Mouse (Mus musculus): ENCODE measurements around the gene Nufip2. TPM values are rescaled to one million over a fixed set of nuclear protein-coding genes. Genes with fewer than 3 reads are reported as not detected.
A peak's percentile ranks its signal among the peaks of the same experiment; 100 is the strongest.
"Not testable (repeated sequence)": the region's sequence is repeated elsewhere in the genome, so short reads cannot be mapped to it uniquely, and the experiment has no call there.

Gene Nufip2
- 3.8 and 3.9 TPM in 2 replicates for polyA plus RNA-seq (2015; fragmentation: Nextera tagmentation; extraction: Ambion mirVana)

DNA sequence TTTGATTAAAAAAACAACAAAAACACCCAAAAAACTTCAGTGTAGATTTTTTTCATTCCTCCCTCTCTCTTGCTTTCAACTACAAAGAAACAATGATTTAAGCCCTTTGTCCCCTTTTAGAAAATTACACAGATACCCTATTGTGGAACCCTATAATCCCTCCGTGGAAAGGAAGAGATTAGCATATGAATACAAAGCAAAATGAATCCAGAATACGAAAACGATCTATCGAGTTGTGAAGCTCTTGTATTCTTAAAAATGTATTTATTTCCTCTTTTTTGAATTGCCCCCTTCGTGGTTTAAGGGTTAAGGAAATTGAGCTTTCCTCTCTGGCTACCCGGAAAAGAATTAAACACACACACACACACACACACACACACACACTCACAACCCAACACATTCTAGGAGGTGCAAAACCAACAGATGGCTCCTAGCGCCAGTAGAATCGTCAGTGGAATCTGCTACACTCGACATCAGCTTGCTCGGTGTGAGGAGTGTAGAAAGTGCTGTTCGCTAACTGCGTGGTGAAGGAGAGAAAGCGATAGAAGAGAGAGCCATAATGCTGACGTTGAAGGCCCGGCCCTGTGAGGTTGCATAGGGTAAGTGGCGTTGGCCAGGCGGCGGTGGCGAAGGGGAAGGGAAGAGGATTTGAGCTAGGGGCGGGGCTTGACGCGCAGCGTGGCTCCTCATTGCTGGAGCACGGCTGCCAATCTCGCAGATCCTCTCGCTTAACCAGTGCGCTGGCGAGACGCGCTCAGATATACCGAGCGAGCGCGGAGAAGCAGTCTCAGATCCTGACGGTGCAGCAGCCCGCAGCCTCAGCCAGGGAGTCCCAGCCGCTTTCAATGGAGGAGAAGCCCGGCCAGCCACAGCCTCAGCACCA is at the start of gene Nufip2:
TSS of gene Nufip2 (plus strand) at position 773 of the 883 bp plus-strand sequence.
- Histone ChIP-seq H3K27me3 (no peaks in the 10 kb centered on the region), H3K36me3 (no peaks in the 10 kb centered on the region), H3K27ac (replicated peaks) (peak within 1 kb of the TSS; percentile 97), H3K9me3 (no peaks in the 10 kb centered on the region), H3K4me2 (replicated peaks) (peak within 1 kb of the TSS; percentile 50), H3K4me3 (peak within 1 kb of the TSS; percentile 87), H3K9ac (replicated peaks) (peak within 1 kb of the TSS; percentile 86), H3K4me1 (peaks cover 21% of the 10 kb centered on the region)
- peak; percentile 99 for ATAC-seq (replicated peaks)
- under 1% methylated on average over 38 of the region's 38 CpGs for WGBS

DNA sequence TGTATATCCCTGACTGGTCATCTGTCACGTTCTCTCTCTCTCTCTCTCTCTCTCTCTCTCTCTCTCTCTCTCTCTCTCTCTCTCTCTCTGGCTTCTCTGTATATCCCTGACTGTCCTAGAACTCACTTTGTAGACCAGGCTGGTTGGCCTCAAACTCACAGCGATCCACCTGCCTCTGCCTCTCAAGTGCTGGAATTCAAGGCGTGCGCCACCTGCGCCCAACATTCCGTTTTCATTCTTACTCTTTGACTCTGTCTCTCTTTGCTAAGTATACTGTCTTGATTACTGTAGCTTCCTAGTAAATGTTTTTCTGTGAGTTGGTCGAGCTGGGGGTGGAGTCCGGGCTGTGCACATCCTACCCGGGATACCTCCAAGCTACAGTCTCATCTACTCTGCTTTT is 44.6 kb upstream of the Nufip2 start:
- H3K9me3 ChIP-seq: no peaks in the 10 kb centered on the region
- 88% methylated on average over 9 of the region's 9 CpGs for WGBS
- H3K36me3 ChIP-seq: no peaks in the 10 kb centered on the region

DNA sequence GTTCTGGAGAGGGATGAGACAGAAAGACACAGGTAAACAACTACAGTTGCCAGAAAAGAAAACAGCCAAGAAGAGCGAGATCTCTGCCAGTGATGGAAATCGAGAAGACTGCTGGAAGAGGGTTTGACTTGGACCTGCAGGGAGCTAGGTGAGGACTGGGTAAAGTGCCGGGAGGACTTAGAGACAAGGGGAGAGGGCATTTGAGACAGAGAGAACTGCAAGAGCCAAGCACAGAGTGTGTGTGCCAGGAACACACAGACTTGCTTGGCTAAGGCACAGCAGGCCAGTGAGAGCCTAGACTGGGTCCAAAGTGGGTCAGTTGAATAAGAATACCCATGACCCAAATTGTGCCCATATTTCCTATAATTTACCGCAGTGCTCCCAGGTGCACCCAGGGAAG is 40.5 kb upstream of the Nufip2 start:
- Histone ChIP-seq H3K4me3 (no peak overlapping the region), H3K4me1 (no peaks in the 10 kb centered on the region), H3K27me3 (no peaks in the 10 kb centered on the region), H3K27ac (replicated peaks) (no peak overlapping the region), H3K9ac (replicated peaks) (no peak overlapping the region), H3K36me3 (no peaks in the 10 kb centered on the region), H3K4me2 (replicated peaks) (no peak overlapping the region), H3K9me3 (no peaks in the 10 kb centered on the region)
- 87% methylated on average over 4 of the region's 4 CpGs for WGBS
- no peak for ATAC-seq (replicated peaks)

More for the DNA sequence above, 44.6 kb upstream of the Nufip2 start:
- H3K27me3 ChIP-seq: no peaks in the 10 kb centered on the region
- H3K4me3 ChIP-seq: no peak overlapping the region
- H3K9ac ChIP-seq (replicated peaks): no peak overlapping the region
- no peak overlapping the region for H3K4me2 ChIP-seq (replicated peaks)
- no peaks in the 10 kb centered on the region for H3K4me1 ChIP-seq
- no peak for ATAC-seq (replicated peaks)
- H3K27ac ChIP-seq (replicated peaks): no peak overlapping the region

DNA sequence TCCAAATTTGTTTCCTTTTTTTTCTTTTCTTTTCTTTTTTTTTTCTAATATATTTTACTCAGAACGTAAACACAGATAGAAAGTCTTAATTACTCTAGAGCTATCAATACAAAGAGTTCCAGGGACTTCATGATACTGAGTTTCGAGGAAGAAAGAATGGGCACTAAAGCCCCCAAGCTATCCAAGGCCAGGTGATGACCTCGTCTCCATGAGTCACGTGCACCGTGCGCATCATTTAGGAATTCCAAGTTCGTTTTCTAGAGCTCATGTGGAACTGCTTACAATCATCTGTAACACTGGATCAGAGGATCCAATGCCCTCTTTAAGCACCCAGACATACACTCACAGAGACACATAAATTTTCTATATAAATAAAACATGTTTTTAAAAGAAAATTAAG is 37.1 kb upstream of the Nufip2 start:
- Histone ChIP-seq H3K9ac (replicated peaks) (no peak overlapping the region), H3K36me3 (no peaks in the 10 kb centered on the region), H3K27ac (replicated peaks) (no peak overlapping the region), H3K27me3 (no peaks in the 10 kb centered on the region), H3K4me1 (no peaks in the 10 kb centered on the region), H3K4me2 (replicated peaks) (no peak overlapping the region), H3K4me3 (no peak overlapping the region), H3K9me3 (no peaks in the 10 kb centered on the region)
- no peak for ATAC-seq (replicated peaks)
- WGBS: 72% methylated on average over 7 of the region's 7 CpGs

DNA sequence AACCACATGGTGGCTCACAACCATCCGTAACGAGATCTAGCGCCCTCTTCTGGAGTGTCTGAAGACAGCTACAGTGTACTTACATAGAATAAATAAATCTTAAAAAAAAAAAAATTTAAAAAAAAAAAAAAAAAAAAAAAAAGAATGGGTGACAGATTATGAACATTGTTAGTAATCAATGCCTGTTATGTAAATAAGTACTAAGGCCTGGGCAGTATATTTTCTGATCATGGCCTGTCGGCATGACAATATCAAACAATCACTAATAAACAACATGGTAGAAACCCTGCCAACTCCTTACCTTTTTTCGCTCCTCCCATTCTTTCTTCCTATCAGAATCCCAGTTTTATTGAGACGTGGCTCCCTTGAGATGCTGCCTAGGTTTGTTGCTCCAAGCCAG is 33.5 kb upstream of the Nufip2 start:
- no peak overlapping the region for H3K4me2 ChIP-seq (replicated peaks)
- no peak for ATAC-seq (replicated peaks)
- H3K9me3 ChIP-seq: no peaks in the 10 kb centered on the region
- no peak overlapping the region for H3K27ac ChIP-seq (replicated peaks)
- H3K9ac ChIP-seq (replicated peaks): no peak overlapping the region
- 64% methylated on average over 6 of the region's 6 CpGs for WGBS
- no peaks in the 10 kb centered on the region for H3K4me1 ChIP-seq
- H3K27me3 ChIP-seq: no peaks in the 10 kb centered on the region
- no peaks in the 10 kb centered on the region for H3K36me3 ChIP-seq
- no peak overlapping the region for H3K4me3 ChIP-seq

DNA sequence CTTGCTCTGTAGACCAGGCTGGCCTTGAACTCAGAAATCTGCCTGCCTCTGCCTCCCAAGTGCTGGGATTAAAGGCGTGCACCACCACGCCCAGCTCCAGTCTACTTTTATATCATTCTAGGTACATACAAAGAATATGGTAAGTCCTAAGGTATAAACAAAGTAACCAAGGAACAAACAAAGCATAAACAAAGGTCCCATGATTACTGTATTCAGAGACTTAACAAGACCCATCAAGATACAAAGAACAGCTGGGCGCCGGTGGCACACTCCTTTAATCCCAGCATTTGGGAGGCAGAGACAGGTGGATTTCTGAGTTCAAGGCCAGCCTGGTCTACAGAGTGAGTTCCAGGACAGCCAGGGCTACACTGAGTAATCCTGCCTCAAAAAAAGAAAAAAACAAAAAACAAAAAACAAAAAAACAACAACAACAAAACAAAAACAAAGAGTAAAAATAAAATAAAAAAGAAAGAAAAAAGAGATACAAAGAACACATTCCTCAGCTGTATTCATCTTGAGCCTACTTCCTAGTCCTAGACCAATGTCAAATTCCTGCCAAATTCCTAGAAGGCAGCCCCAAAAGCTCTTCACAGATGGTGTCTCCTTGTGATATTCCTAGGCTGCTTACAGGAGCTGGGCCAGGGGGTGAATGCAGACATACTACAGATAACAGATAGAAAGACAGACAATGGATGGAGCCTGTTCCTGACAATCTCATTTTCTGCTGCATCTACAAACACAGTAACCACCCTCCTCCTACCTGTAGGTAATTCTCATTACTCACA is 32.4 kb upstream of the Nufip2 start:
- not testable (repeated sequence) for H3K27ac ChIP-seq (replicated peaks); H3K4me1 ChIP-seq; H3K9me3 ChIP-seq; H3K36me3 ChIP-seq; H3K4me3 ChIP-seq; H3K27me3 ChIP-seq; H3K9ac ChIP-seq (replicated peaks); ATAC-seq (replicated peaks); H3K4me2 ChIP-seq (replicated peaks)
- 93% methylated on average over 4 of the region's 4 CpGs for WGBS

DNA sequence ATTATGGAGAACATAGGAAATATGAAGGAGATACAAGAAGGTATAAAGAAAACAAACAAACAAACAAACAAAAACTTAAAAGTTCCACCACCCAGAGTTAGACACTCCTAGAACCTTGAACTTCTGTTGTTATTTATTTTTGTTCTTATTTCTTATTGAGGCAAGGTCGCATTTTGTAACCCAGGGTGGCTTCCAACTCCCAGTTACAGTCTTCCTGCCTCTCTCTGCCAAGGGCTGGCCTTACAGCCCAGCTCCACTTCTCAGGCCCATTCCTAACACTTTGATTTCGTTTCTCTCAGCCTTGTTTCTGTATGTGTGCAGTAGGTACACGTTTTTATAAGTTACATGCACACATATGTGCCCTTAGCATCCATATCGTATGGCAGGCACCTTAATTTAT is 26.0 kb upstream of the Nufip2 start:
- ATAC-seq (replicated peaks): no peak

DNA sequence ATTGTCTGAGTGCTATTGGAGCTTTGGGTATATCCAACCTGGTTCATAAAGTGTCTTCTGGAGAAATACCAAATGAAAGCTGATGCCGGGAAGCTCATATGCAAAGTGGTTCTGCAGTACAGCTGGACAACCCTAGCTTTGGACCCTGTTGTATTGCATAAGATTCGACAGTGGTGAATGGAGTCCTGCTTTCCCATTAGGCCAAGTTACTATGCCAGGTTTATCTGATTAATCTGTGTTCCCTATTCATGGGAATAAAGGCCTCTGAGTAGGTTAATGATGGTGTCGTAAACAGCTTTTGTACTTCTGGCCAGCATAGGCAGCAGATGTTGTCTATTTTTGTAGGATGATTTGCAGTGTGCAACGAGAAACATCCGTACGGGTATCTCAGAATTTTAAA is 22.3 kb upstream of the Nufip2 start:
- H3K9ac ChIP-seq (replicated peaks): no peak overlapping the region
- H3K4me3 ChIP-seq: no peak overlapping the region
- no peaks in the 10 kb centered on the region for H3K9me3 ChIP-seq
- WGBS: 60% methylated on average over 6 of the region's 6 CpGs
- H3K36me3 ChIP-seq: no peaks in the 10 kb centered on the region
- no peak for ATAC-seq (replicated peaks)
- no peak overlapping the region for H3K4me2 ChIP-seq (replicated peaks)
- H3K4me1 ChIP-seq: no peaks in the 10 kb centered on the region
- H3K27me3 ChIP-seq: no peaks in the 10 kb centered on the region
- no peak overlapping the region for H3K27ac ChIP-seq (replicated peaks)

More for the DNA sequence above, 26.0 kb upstream of the Nufip2 start:
- Histone ChIP-seq H3K27ac (replicated peaks) (no peak overlapping the region), H3K9ac (replicated peaks) (no peak overlapping the region), H3K9me3 (no peaks in the 10 kb centered on the region), H3K4me1 (no peaks in the 10 kb centered on the region), H3K36me3 (no peaks in the 10 kb centered on the region), H3K4me2 (replicated peaks) (no peak overlapping the region), H3K27me3 (no peaks in the 10 kb centered on the region), H3K4me3 (no peak overlapping the region)
- WGBS: 65% methylated on average over 4 of the region's 4 CpGs

DNA sequence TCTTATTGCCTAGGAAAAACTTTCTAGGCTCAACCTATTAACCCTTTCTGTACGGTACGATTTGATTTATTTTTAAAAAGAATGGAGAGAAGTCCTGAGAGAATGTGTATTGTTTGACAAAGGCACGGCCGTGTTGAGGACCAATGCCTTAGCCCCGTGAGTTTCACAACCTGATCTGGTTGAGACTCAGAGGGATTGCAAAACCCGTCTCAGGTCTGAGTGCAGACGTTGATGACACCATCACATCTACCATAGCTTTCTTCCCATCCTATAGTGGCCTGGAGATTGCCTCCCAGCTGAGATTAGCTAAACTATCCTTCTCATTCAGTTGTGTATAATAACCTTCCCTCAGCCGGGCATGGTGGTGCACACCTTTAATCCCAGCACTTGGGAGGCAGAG is 21.9 kb upstream of the Nufip2 start:
- no peak for ATAC-seq (replicated peaks)
- Histone ChIP-seq H3K36me3 (no peaks in the 10 kb centered on the region), H3K4me3 (no peak overlapping the region), H3K9me3 (no peaks in the 10 kb centered on the region), H3K27ac (replicated peaks) (no peak overlapping the region), H3K4me1 (no peaks in the 10 kb centered on the region), H3K9ac (replicated peaks) (no peak overlapping the region), H3K4me2 (replicated peaks) (no peak overlapping the region), H3K27me3 (no peaks in the 10 kb centered on the region)
- 89% methylated on average over 8 of the region's 8 CpGs for WGBS

DNA sequence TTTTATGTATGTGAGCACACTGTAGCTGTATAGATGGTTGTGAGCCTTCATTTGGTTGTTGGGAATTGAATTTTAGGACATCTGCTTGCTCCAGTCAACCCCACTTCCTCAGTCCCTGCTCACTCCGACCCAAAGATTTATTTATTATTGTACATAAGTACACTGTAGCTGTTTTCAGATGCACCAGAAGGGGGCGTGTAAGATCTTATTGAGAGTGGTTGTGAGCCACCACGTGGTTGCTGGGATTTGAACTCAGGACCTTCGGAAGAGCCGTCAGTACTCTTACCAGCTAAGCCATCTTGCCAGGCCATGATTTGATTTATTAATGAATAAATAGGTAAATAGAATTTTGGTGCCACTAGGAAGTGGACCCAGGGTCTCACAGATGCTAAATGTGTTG is 20.6 kb upstream of the Nufip2 start:
- H3K4me2 ChIP-seq (replicated peaks); H3K9me3 ChIP-seq; H3K36me3 ChIP-seq; H3K9ac ChIP-seq (replicated peaks); ATAC-seq (replicated peaks); H3K4me1 ChIP-seq; H3K27ac ChIP-seq (replicated peaks); H3K27me3 ChIP-seq; H3K4me3 ChIP-seq: not testable (repeated sequence)
- WGBS: 82% methylated on average over 5 of the region's 5 CpGs

DNA sequence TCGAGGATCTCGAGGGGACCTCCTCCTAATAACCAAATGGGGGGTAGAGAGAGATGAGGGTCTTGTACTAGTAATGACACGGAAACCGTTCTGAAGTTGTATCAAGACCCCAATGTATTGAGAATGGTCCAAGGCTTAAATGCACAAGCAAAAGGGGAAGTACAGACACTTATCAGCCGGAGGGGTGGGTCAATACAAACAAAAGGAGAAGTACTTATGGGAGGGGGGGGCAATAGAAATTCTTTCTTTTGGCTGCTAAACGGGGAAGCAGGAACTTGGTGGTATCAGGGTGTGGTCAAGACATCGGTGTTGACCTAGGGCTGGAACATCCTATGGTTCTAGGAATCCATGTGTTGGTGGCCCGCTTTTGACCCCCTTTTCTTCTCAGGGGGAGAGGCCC is 19.2 kb upstream of the Nufip2 start:
- WGBS: 88% methylated on average over 8 of the region's 8 CpGs
- H3K9me3 ChIP-seq; H3K4me3 ChIP-seq; H3K4me1 ChIP-seq; H3K36me3 ChIP-seq; H3K9ac ChIP-seq (replicated peaks); H3K27ac ChIP-seq (replicated peaks); H3K4me2 ChIP-seq (replicated peaks); H3K27me3 ChIP-seq; ATAC-seq (replicated peaks): not testable (repeated sequence)

DNA sequence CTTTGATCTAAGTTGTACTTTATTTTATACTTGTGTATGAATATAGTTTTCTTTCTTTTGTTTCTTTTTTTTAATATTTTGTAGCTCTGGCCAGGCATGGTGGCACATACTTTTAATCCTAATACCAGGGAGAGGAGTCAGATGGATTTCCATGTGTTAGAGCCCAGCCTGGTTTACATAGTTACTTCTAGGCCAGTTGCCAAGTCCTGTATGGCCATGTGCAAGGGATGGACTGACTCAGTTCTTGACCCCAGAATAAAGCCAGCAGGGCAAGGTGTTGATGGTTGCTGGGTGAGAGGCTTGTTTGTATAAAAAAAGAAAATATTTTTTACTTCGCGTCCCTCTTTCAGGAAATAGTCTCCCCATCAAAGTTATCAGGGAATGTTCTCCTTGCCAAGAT is 13.2 kb upstream of the Nufip2 start:
- 99% methylated on average over 2 of the region's 2 CpGs for WGBS
- no peak overlapping the region for H3K27ac ChIP-seq (replicated peaks)
- no peak overlapping the region for H3K9ac ChIP-seq (replicated peaks)
- no peak for ATAC-seq (replicated peaks)
- no peaks in the 10 kb centered on the region for H3K27me3 ChIP-seq
- H3K4me2 ChIP-seq (replicated peaks): no peak overlapping the region
- H3K4me3 ChIP-seq: no peak overlapping the region
- H3K36me3 ChIP-seq: no peaks in the 10 kb centered on the region
- no peaks in the 10 kb centered on the region for H3K9me3 ChIP-seq
- H3K4me1 ChIP-seq: no peaks in the 10 kb centered on the region
